Mouse (Mus musculus): ENCODE measurements around the gene Slc26a10. TPM values are rescaled to one million over a fixed set of nuclear protein-coding genes. Genes with fewer than 3 reads are reported as not detected.

Slc26a10 gene
- polyA plus RNA-seq, 1 experiment from 2014 or later = 1.1 TPM

- Histone ChIP-seq H3K9ac (replicated peaks; ENCODE audit: low read length) (no peak overlapping the region), H3K4me1 (ENCODE audit: control insufficient read depth, insufficient read depth, low read length) (no peaks in the 10 kb centered on the region), H3K9me3 (replicated peaks; ENCODE audit: control insufficient read depth, low read length) (no peaks in the 10 kb centered on the region), H3K27ac (replicated peaks; ENCODE audit: low read depth, low read length) (no peak overlapping the region), H3K36me3 (replicated peaks; ENCODE audit: control insufficient read depth, insufficient read depth, low read depth, low read length) (no peaks in the 10 kb centered on the region), H3K4me2 (ENCODE audit: low read depth, low read length) (no peak overlapping the region), H3K27me3 (ENCODE audit: control insufficient read depth, insufficient read depth, low read length) (no peaks in the 10 kb centered on the region), H3K4me3 (ENCODE audit: low read depth, low read length) (no peak overlapping the region)
- no peak for DNase-seq (ENCODE audit: low spot score)
- ATAC-seq (replicated peaks; ENCODE audit: insufficient number of reproducible peaks, low FRiP score, low TSS enrichment, low read depth) = no peak
- 64% methylated on average over 5 of the region's 5 CpGs for WGBS
Observed at GRCm38 (mm10) chr10:127132469-127132868, 48.0 kb downstream of the Slc26a10 start.

DNA sequence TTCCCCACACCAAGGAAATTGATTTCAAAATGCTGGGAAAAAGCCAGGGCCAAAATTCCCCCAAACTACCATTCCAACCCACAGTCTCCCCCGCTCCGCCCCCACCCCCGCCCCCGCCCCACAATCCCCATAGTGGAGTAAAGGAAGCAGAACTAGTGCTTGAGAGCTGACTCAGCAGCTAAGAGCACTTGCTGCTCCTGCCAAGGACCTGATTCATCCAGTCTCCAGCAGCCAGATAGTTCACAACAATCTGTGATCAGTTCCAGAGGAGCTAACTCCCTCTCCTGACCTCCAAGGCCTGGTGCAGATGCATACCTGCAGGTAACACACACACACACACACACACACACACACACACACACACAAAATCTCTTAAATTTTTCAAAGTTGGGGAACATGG is 51.0 kb downstream of the Slc26a10 start:
- Histone ChIP-seq H3K4me1 (ENCODE audit: control insufficient read depth, insufficient read depth, low read length) (no peaks in the 10 kb centered on the region), H3K36me3 (replicated peaks; ENCODE audit: control insufficient read depth, insufficient read depth, low read depth, low read length) (no peaks in the 10 kb centered on the region), H3K4me2 (ENCODE audit: low read depth, low read length) (no peak overlapping the region), H3K9me3 (replicated peaks; ENCODE audit: control insufficient read depth, low read length) (no peaks in the 10 kb centered on the region), H3K27me3 (ENCODE audit: control insufficient read depth, insufficient read depth, low read length) (no peaks in the 10 kb centered on the region), H3K4me3 (ENCODE audit: low read depth, low read length) (no peak overlapping the region), H3K27ac (replicated peaks; ENCODE audit: low read depth, low read length) (no peak overlapping the region), H3K9ac (replicated peaks; ENCODE audit: low read length) (no peak overlapping the region)
- DNase-seq (ENCODE audit: low spot score) (no peak), ATAC-seq (replicated peaks; ENCODE audit: insufficient number of reproducible peaks, low FRiP score, low TSS enrichment, low read depth) (no peak)
- 69% methylated on average over 4 of the region's 4 CpGs for WGBS

- Histone ChIP-seq H3K4me1 (ENCODE audit: control insufficient read depth, insufficient read depth, low read length) (no peaks in the 10 kb centered on the region), H3K4me3 (ENCODE audit: low read depth, low read length) (no peak overlapping the region), H3K36me3 (replicated peaks; ENCODE audit: control insufficient read depth, insufficient read depth, low read depth, low read length) (no peaks in the 10 kb centered on the region), H3K9ac (replicated peaks; ENCODE audit: low read length) (no peak overlapping the region), H3K27ac (replicated peaks; ENCODE audit: low read depth, low read length) (no peak overlapping the region), H3K9me3 (replicated peaks; ENCODE audit: control insufficient read depth, low read length) (no peaks in the 10 kb centered on the region), H3K4me2 (ENCODE audit: low read depth, low read length) (no peak overlapping the region), H3K27me3 (ENCODE audit: control insufficient read depth, insufficient read depth, low read length) (no peaks in the 10 kb centered on the region)
- WGBS = 78% methylated on average over 7 of the region's 7 CpGs
- ATAC-seq (replicated peaks; ENCODE audit: insufficient number of reproducible peaks, low FRiP score, low TSS enrichment, low read depth) (no peak), DNase-seq (ENCODE audit: low spot score) (no peak)
Observed at GRCm38 (mm10) chr10:127127711-127128279, 52.6 kb downstream of the Slc26a10 start.

- H3K9me3 ChIP-seq (replicated peaks; ENCODE audit: control insufficient read depth, low read length) = no peaks in the 10 kb centered on the region
- no peak overlapping the region for H3K9ac ChIP-seq (replicated peaks; ENCODE audit: low read length)
- no peaks in the 10 kb centered on the region for H3K4me1 ChIP-seq (ENCODE audit: control insufficient read depth, insufficient read depth, low read length)
- H3K27ac ChIP-seq (replicated peaks; ENCODE audit: low read depth, low read length) = no peak overlapping the region
- ATAC-seq (replicated peaks; ENCODE audit: insufficient number of reproducible peaks, low FRiP score, low TSS enrichment, low read depth) (no peak), DNase-seq (ENCODE audit: low spot score) (no peak)
- H3K4me2 ChIP-seq (ENCODE audit: low read depth, low read length) = no peak overlapping the region
- no peaks in the 10 kb centered on the region for H3K36me3 ChIP-seq (replicated peaks; ENCODE audit: control insufficient read depth, insufficient read depth, low read depth, low read length)
- no peaks in the 10 kb centered on the region for H3K27me3 ChIP-seq (ENCODE audit: control insufficient read depth, insufficient read depth, low read length)
- 87% methylated on average over 5 of the region's 5 CpGs for WGBS
- no peak overlapping the region for H3K4me3 ChIP-seq (ENCODE audit: low read depth, low read length)
Observed at GRCm38 (mm10) chr10:127126579-127126978, 53.9 kb downstream of the Slc26a10 start.

DNA sequence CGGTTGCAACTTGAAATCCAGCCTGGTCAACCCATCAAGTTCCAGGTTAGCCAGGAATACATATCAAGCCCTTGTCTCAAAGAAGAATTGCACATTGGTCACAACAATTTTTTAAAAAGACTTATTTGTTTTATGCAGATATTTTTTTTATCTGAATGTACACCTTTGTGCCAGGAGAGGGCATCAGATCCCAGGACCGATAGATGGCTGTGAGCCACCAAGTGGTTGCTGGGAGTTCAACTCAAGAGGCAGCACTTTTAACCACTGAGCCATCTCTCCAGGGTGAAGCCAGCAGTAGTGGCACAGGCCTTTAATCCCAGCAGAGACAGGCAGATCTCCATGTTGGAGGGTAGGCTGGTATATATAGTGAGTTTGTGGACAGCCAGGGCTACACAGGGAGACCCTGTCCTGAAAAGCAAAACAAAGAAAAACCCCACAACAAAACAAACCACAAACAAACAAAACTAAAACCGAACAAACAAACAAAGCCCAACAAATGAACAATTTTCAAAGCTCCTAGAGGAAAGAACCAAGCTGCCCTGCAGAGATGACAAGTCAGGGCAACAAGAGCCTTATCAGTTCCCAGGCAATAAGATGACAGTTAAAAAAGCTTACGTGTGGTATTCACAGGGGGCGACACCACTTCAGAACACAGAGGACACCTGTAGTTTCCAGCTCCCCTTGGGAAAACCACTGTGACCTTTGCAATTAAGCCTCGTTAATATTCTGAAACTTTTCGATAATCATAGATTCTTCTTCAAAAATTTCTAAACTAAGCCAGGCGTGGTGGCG is 55.0 kb downstream of the Slc26a10 start:
- ATAC-seq (replicated peaks; ENCODE audit: insufficient number of reproducible peaks, low FRiP score, low TSS enrichment, low read depth) (no peak), DNase-seq (ENCODE audit: low spot score) (peak; percentile 45)
- 70% methylated on average over 9 of the region's 9 CpGs for WGBS
- H3K36me3 ChIP-seq (replicated peaks; ENCODE audit: control insufficient read depth, insufficient read depth, low read depth, low read length) = no peaks in the 10 kb centered on the region
- no peaks in the 10 kb centered on the region for H3K4me1 ChIP-seq (ENCODE audit: control insufficient read depth, insufficient read depth, low read length)
- H3K4me3 ChIP-seq (ENCODE audit: low read depth, low read length) = no peak overlapping the region
- H3K9ac ChIP-seq (replicated peaks; ENCODE audit: low read length) = no peak overlapping the region
- no peak overlapping the region for H3K27ac ChIP-seq (replicated peaks; ENCODE audit: low read depth, low read length)
- H3K27me3 ChIP-seq (ENCODE audit: control insufficient read depth, insufficient read depth, low read length) = no peaks in the 10 kb centered on the region
- no peak overlapping the region for H3K4me2 ChIP-seq (ENCODE audit: low read depth, low read length)
- no peaks in the 10 kb centered on the region for H3K9me3 ChIP-seq (replicated peaks; ENCODE audit: control insufficient read depth, low read length)

DNA sequence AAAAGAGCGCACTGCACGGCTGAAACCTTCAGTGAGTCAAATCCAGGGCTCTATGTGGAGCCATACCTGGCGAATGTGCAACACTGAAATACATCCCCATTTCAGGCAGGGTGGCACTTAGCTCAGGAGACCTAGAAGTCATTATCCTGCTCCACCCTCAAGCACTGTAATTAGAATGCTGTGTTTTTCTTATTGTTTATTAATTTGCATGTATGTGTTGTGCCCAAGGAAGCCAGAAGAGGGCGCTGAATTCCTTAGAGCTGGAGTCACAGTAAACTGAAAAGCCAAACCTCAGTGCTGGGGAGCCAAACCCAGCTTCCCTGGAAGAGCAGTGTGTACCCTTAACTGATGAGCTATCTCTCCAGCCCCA is 57.0 kb downstream of the Slc26a10 start:
- no peaks in the 10 kb centered on the region; the same call in none of the 2 replicates for H3K36me3 ChIP-seq (replicated peaks; ENCODE audit: control insufficient read depth, insufficient read depth, low read depth, low read length)
- 8% methylated on average over 4 of the region's 4 CpGs for WGBS
- peak; percentile 81 for DNase-seq (ENCODE audit: low spot score)
- no peaks in the 10 kb centered on the region for H3K4me1 ChIP-seq (ENCODE audit: control insufficient read depth, insufficient read depth, low read length)
- no peaks in the 10 kb centered on the region for H3K9me3 ChIP-seq (replicated peaks; ENCODE audit: control insufficient read depth, low read length)
- ATAC-seq (replicated peaks; ENCODE audit: insufficient number of reproducible peaks, low FRiP score, low TSS enrichment, low read depth) = no peak
- no peak overlapping the region for H3K27ac ChIP-seq (replicated peaks; ENCODE audit: low read depth, low read length)
- H3K4me2 ChIP-seq (ENCODE audit: low read depth, low read length) = peak overlapping the region; percentile 49
- H3K4me3 ChIP-seq (ENCODE audit: low read depth, low read length) = peak overlapping the region; percentile 14; the same call in 1 of the 2 replicates
- H3K9ac ChIP-seq (replicated peaks; ENCODE audit: low read length) = no peak overlapping the region
- H3K27me3 ChIP-seq (ENCODE audit: control insufficient read depth, insufficient read depth, low read length) = no peaks in the 10 kb centered on the region

DNA sequence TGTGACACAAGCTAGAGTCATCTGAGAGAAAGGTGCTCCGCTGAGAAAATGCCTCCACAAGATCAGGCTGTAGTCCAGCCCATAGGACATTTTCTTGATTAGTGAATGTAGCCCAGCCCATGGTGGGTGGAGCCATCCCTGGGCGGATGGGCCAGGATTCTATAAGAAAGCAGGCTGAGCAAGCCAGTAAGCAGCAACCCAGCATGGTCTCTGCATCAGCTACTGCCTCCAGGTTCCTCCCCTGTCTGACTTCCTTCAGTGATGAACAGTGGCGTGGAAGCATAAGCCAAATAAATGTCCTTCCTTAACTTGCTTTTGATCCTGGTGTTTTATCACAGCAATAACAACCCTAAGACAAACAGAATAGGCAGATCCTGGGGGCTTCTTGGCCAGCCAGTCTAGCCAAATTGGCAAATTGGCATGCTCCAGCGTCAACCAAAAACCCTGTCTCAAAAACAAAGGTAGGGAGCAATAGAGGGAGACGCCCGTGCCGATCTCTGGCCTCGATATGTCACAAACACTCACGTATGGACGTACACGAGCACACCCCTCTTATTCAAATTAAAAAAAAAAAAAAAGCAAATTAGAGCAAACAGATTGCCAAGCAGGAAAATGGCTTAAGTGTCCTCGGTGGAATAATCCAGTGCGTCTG is 57.5 kb downstream of the Slc26a10 start:
- Histone ChIP-seq H3K4me3 (ENCODE audit: low read depth, low read length) (peak overlapping the region; percentile 14; the same call in 1 of the 2 replicates), H3K9ac (replicated peaks; ENCODE audit: low read length) (0 out of 2 replicates have a peak overlapping the region, but pooled peaks have one; percentile 26), H3K9me3 (replicated peaks; ENCODE audit: control insufficient read depth, low read length) (no peaks in the 10 kb centered on the region), H3K4me2 (ENCODE audit: low read depth, low read length) (peak overlapping the region; percentile 49), H3K36me3 (replicated peaks; ENCODE audit: control insufficient read depth, insufficient read depth, low read depth, low read length) (no peaks in the 10 kb centered on the region; the same call in none of the 2 replicates), H3K27me3 (ENCODE audit: control insufficient read depth, insufficient read depth, low read length) (no peaks in the 10 kb centered on the region), H3K27ac (replicated peaks; ENCODE audit: low read depth, low read length) (no peak overlapping the region), H3K4me1 (ENCODE audit: control insufficient read depth, insufficient read depth, low read length) (no peaks in the 10 kb centered on the region)
- peak; percentile 68 for DNase-seq (ENCODE audit: low spot score)
- 15% methylated on average over 13 of the region's 13 CpGs for WGBS
- ATAC-seq (replicated peaks; ENCODE audit: insufficient number of reproducible peaks, low FRiP score, low TSS enrichment, low read depth) = 0 out of 2 replicates have a peak, but pooled peaks have one; percentile 4

GRCm38 (mm10) chr10:127122018-127122417 is 58.4 kb downstream of the Slc26a10 start:
- DNase-seq (ENCODE audit: low spot score) (no peak), ATAC-seq (replicated peaks; ENCODE audit: insufficient number of reproducible peaks, low FRiP score, low TSS enrichment, low read depth) (no peak)
- Histone ChIP-seq H3K4me1 (ENCODE audit: control insufficient read depth, insufficient read depth, low read length) (no peaks in the 10 kb centered on the region), H3K9ac (replicated peaks; ENCODE audit: low read length) (no peak overlapping the region), H3K27ac (replicated peaks; ENCODE audit: low read depth, low read length) (no peak overlapping the region), H3K36me3 (replicated peaks; ENCODE audit: control insufficient read depth, insufficient read depth, low read depth, low read length) (peaks cover 5% of the 10 kb centered on the region), H3K4me2 (ENCODE audit: low read depth, low read length) (no peak overlapping the region), H3K9me3 (replicated peaks; ENCODE audit: control insufficient read depth, low read length) (no peaks in the 10 kb centered on the region), H3K4me3 (ENCODE audit: low read depth, low read length) (no peak overlapping the region), H3K27me3 (ENCODE audit: control insufficient read depth, insufficient read depth, low read length) (no peaks in the 10 kb centered on the region)
- WGBS = 83% methylated on average over 3 of the region's 3 CpGs

Data from embryonic facial prominence, embryonic 11.5 days (tissue).